Mouse (Mus musculus): Measurements from ENCODE around the gene Klhl24. TPM values are rescaled to one million over a fixed set of nuclear protein-coding genes. Genes with fewer than 3 reads are reported as not detected.

Klhl24 gene
- total RNA-seq, 2 experiments from 2014 or later = 81.5 to 82.6 TPM

GRCm38 (mm10) chr16:20140772-20141531 lies 43.6 kb downstream of the Klhl24 start, which contains the start of gene Yeats2:
Gene Yeats2, plus strand, starts transcription at chr16:20141063.
- DNase-seq (ENCODE audit: extremely low spot score in 1 of 2, low spot score in 1 of 2) = peak; percentile 71 to 89

DNA sequence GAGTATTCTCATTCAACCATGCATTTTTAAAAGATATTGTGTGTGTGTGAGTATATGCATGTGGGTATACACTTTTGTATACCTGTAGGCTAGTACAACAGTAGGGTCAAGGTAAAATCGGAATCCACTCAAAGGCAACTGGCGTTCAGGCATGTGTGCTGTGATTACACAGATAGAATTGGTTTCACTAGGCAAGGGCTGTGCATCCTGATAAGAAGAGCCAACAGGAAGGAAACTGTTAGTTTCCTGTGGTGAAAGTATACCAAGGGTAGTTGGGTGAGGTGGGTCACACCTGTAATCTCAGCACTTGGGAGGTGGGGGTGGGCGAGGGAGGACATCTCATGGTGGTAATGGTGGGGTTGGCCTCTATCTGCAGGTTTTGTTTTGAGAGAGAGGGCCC lies 47.2 kb downstream of the Klhl24 start:
- DNase-seq (ENCODE audit: extremely low spot score in 1 of 2, low spot score in 1 of 2) = no peak

GRCm38 (mm10) chr16:20151991-20152390 lies 54.6 kb downstream of the Klhl24 start:
- DNase-seq (ENCODE audit: extremely low spot score in 1 of 2, low spot score in 1 of 2) = no peak

DNA sequence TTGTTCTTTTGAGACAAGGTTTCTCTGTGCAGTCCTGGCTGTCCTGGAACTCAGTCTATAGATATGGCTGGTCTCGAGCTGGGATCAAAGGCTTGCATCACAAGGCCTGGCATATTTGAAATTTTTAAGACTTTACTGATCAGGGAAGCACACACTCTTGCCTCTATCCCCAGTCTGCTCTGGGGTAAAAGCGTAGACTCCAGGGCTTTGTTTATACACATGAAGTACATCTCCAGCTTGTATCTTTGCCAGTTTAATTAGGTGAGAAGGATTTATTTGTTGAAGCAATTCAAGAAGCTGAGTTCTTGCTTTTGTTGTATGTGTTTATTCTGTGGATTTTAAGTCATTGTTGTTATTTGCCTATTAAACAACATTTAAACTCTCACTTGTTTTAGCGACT lies 56.4 kb downstream of the Klhl24 start:
- no peak for DNase-seq (ENCODE audit: extremely low spot score in 1 of 2, low spot score in 1 of 2)

GRCm38 (mm10) chr16:20160130-20160529 lies 62.8 kb downstream of the Klhl24 start:
- no peak for DNase-seq (ENCODE audit: extremely low spot score in 1 of 2, low spot score in 1 of 2)

- no peak for DNase-seq (ENCODE audit: extremely low spot score in 1 of 2, low spot score in 1 of 2)
These were observed 71.7 kb downstream of the Klhl24 start for GRCm38 (mm10) chr16:20169071-20169470.

DNA sequence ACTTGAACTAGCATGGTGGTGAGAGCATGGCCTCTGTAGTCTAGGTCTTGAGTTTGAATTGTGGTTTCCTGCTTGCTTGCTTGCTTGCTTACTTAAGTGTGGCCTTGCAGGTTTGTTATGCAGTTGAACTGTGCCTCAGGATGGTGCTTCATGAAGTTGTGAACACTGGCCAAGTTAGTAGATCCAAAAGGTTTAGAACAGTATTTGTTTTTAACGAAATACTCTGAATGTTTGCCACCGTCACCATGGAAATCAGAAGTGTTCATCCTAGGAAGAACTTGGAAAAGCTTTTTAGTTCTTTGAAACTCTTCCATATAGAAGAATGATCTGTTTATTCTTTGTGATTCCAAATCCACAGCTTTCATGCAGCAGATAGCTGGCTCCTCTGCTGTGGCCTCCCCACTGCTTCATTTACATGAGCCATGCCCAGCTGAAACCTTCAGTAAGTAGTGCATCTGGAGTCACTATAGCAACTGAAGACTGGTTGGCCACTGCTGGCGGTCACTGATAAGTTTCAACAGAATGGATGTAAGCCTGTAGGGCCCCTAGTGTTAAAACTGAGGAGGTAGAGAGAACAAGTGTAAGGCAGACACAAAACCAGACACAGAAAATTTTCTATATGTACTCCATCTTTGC lies 72.2 kb downstream of the Klhl24 start:
- DNase-seq (ENCODE audit: extremely low spot score in 1 of 2, low spot score in 1 of 2) = no peak

Other genes with a start within 250 kb of the Klhl24 start
- 1 to 10 TPM; 1.3 to 1.6 TPM for gene Klhl6, start 114.5 kb upstream of the Klhl24 start, total RNA-seq (2021)
- gene Yeats2, start 43.5 kb downstream of the Klhl24 start, total RNA-seq (2021) = 10 to 100 TPM; 29.8 to 46.5 TPM
- gene Map6d1, start 143.8 kb downstream of the Klhl24 start, total RNA-seq (2021) = 10 to 100 TPM; 41.0 to 42.1 TPM
- gene Parl, start 204.8 kb downstream of the Klhl24 start, total RNA-seq (2021) = 10 to 100 TPM; 53.5 to 64.1 TPM
- gene Cyp2ab1, start 227.9 kb downstream of the Klhl24 start, total RNA-seq (2021) = not detected